Mouse (Mus musculus) forebrain, embryonic 11.5 days (tissue): ENCODE results near the gene Iqgap2. TPM values are rescaled to one million over a fixed set of nuclear protein-coding genes. Genes with fewer than 3 reads are reported as not detected.

ENCODE experiments used
- ATAC-seq: fragments of 200-750 bp; cut with Nextera tagmentation; replicated peaks from 2 replicates; pipeline ENCODE4 v1.8.0; 2017; ENCODE audit warnings: moderate TSS enrichment; ENCODE audit not compliant: low FRiP score
- DNase-seq: peaks from one replicate; pipeline ENCODE4 v3.0.0-alpha.2; 2017; ENCODE audit warnings: low spot score
- H3K27ac ChIP-seq: fragments of 300-500 bp; sonication (generic); 2 replicates; pipeline ENCODE4 v1.5.1; 2014; ENCODE audit warnings: low read depth, low read length
- H3K27me3 ChIP-seq: fragments of 300-500 bp; sonication (generic); 2 replicates; pipeline ENCODE4 v1.6.1; 2014; ENCODE audit warnings: mild to moderate bottlenecking, low read length, mixed read lengths; ENCODE audit not compliant: control insufficient read depth, insufficient read depth
- H3K36me3 ChIP-seq: fragments of 300-500 bp; sonication (generic); 2 replicates; pipeline ENCODE4 v1.6.1; 2014; ENCODE audit warnings: mild to moderate bottlenecking, low read length, moderate library complexity, mixed read lengths; ENCODE audit not compliant: control insufficient read depth, insufficient read depth
- H3K4me1 ChIP-seq: fragments of 300-500 bp; sonication (generic); replicated peaks from 2 replicates; pipeline ENCODE4 v1.6.1; 2014; ENCODE audit warnings: low read length, mixed read lengths; ENCODE audit not compliant: control insufficient read depth, insufficient read depth
- H3K4me2 ChIP-seq: fragments of 300-500 bp; sonication (generic); 2 replicates; pipeline ENCODE4 v1.6.1; 2014; ENCODE audit warnings: low read depth, mild to moderate bottlenecking, low read length, moderate library complexity, mixed read lengths; ENCODE audit not compliant: severe bottlenecking
- H3K4me3 ChIP-seq: fragments of 300-500 bp; sonication (generic); 2 replicates; pipeline ENCODE4 v1.5.1; 2014; ENCODE audit warnings: low read depth, low read length
- H3K9ac ChIP-seq: fragments of 300-500 bp; sonication (generic); 2 replicates; pipeline ENCODE4 v1.6.1; 2014; ENCODE audit warnings: low read length
- H3K9me3 ChIP-seq: fragments of 300-500 bp; sonication (generic); 2 replicates; pipeline ENCODE4 v1.6.1; 2016; ENCODE audit warnings: low read length, mixed read lengths; ENCODE audit not compliant: control insufficient read depth
- WGBS: fragments of 180-500 bp; shearing (Covaris S2); extraction: QIAGEN DNeasy Blood & Tissue Kit; methylation state at CpG from one replicate; pipeline ENCODE4 v1.1.7; 2014; 5-methylcytosine and 5-hydroxymethylcytosine counted together
- polyA plus RNA-seq: library from polyadenylated mRNA; unstranded; fragments of >200 nt; fragmentation: Nextera tagmentation; extraction: Ambion mirVana; gene quantifications from 2 replicates; pipeline ENCODE4 v1.2.1, GENCODE M21; 2014

The Iqgap2 gene
- polyA plus RNA-seq, 1 experiment from 2014 or later: 20.1 TPM

DNA sequence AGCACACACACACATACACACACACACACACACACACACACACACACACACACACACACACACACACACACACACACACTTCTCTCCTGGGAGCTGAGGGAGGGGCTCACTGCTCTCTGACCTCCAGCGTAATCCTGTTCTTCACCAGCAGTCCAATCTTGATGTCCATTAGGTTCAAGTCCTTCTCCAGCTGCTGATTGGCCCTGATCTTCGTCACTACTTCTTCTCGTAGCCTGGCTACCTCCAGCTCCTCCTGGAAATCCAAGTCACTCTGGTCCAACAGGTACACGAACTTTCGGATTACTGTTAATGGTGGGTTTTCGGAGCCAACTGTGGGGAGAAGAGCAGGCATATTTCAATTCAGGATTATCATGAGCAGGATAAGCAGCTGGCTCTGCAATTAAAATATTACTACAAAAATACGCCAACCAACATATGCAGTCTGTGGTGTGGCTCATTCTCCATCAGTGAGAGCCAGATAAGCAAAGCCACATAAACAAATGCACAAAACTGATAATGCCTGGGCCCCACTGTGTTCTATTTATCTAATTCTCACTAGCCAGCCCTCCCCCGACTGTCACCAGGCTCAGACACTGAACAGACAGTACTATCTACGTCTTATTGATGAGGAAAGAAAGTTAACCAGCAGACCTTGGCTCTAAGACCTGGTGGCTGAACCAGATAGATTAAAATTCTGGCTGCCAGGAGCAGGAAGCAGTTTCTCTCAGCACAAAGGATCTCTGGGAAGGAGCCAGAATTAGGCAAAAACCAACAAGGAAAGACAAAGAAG lies 220.4 kb downstream of the Iqgap2 start:
- ATAC-seq (peak; percentile 44; the same call in 1 of the 2 replicates), DNase-seq (no peak)
- Histone ChIP-seq H3K4me2 (no peak overlapping the region), H3K27ac (no peak overlapping the region), H3K4me1 (no peaks in the 10 kb centered on the region), H3K4me3 (no peak overlapping the region), H3K9ac (no peak overlapping the region), H3K27me3 (no peaks in the 10 kb centered on the region), H3K36me3 (peaks cover 2% of the 10 kb centered on the region), H3K9me3 (no peaks in the 10 kb centered on the region)
- 91% methylated on average over 9 of the region's 9 CpGs for WGBS

- Histone ChIP-seq H3K9ac (no peak overlapping the region), H3K4me3 (no peak overlapping the region), H3K4me1 (no peaks in the 10 kb centered on the region), H3K4me2 (no peak overlapping the region), H3K9me3 (no peaks in the 10 kb centered on the region), H3K36me3 (peaks cover 2% of the 10 kb centered on the region), H3K27ac (no peak overlapping the region), H3K27me3 (no peaks in the 10 kb centered on the region)
- ATAC-seq (no peak), DNase-seq (no peak)
- 91% methylated on average over 5 of the region's 5 CpGs for WGBS
Measured at GRCm38 (mm10) chr13:95670534-95670933, 221.2 kb downstream of the Iqgap2 start.

DNA sequence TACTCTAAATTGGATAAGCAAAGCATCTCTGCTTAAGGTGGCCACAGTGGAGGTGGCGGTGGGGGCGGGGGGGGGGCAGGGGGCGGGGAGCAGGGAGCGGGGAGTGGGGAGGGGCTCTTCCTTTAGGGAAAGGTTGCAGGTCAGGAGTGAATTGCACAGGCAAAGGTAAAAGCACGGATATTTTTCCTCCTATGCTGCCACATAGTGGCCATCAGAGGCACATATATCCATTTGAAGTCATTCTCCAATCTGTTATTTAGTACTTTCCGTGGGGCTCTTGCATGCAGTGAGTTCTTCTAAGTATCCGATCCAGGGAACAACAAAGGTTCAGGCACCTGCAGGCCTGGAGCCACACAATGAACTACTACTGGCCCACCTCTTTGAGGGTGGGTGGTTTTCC lies 224.5 kb downstream of the Iqgap2 start:
- Histone ChIP-seq H3K4me2 (no peak overlapping the region), H3K36me3 (peaks cover 2% of the 10 kb centered on the region), H3K27ac (no peak overlapping the region), H3K4me1 (no peaks in the 10 kb centered on the region), H3K27me3 (no peaks in the 10 kb centered on the region), H3K9me3 (no peaks in the 10 kb centered on the region), H3K9ac (no peak overlapping the region), H3K4me3 (no peak overlapping the region)
- ATAC-seq: no peak
- 24% methylated on average over 6 of the region's 7 CpGs for WGBS
- no peak for DNase-seq

GRCm38 (mm10) chr13:95665644-95666356 lies 225.9 kb downstream of the Iqgap2 start:
- WGBS: 88% methylated on average over 13 of the region's 13 CpGs
- H3K27ac ChIP-seq: no peak overlapping the region

GRCm38 (mm10) chr13:95663834-95664233 lies 227.9 kb downstream of the Iqgap2 start:
- no peaks in the 10 kb centered on the region for H3K4me1 ChIP-seq
- no peak overlapping the region for H3K9ac ChIP-seq
- H3K4me2 ChIP-seq: no peak overlapping the region
- WGBS: 91% methylated on average over 4 of the region's 4 CpGs
- ATAC-seq: no peak
- no peaks in the 10 kb centered on the region; the same call in 1 of the 2 replicates for H3K36me3 ChIP-seq
- DNase-seq: no peak
- no peaks in the 10 kb centered on the region for H3K9me3 ChIP-seq
- H3K27ac ChIP-seq: no peak overlapping the region
- no peak overlapping the region for H3K4me3 ChIP-seq
- no peaks in the 10 kb centered on the region for H3K27me3 ChIP-seq

More at GRCm38 (mm10) chr13:95665644-95666356, 225.9 kb downstream of the Iqgap2 start:
- Histone ChIP-seq H3K4me2 (no peak overlapping the region), H3K36me3 (peaks cover 2% of the 10 kb centered on the region), H3K4me1 (no peaks in the 10 kb centered on the region), H3K27me3 (no peaks in the 10 kb centered on the region), H3K9me3 (no peaks in the 10 kb centered on the region), H3K4me3 (no peak overlapping the region), H3K9ac (no peak overlapping the region)
- DNase-seq: no peak
- no peak for ATAC-seq

- DNase-seq (no peak), ATAC-seq (no peak)
- no peak overlapping the region for H3K9ac ChIP-seq
- H3K4me1 ChIP-seq: 0 out of 2 replicates have a peak, but pooled peaks cover 2% of the 10 kb centered on the region
- no peak overlapping the region for H3K4me2 ChIP-seq
- H3K36me3 ChIP-seq: no peaks in the 10 kb centered on the region; the same call in 1 of the 2 replicates
- H3K9me3 ChIP-seq: no peaks in the 10 kb centered on the region
- H3K27me3 ChIP-seq: no peaks in the 10 kb centered on the region
- 81% methylated on average over 7 of the region's 7 CpGs for WGBS
- H3K27ac ChIP-seq: no peak overlapping the region
- H3K4me3 ChIP-seq: no peak overlapping the region
Measured at GRCm38 (mm10) chr13:95659432-95659831, 232.3 kb downstream of the Iqgap2 start.

- WGBS: 53% methylated on average over 9 of the region's 9 CpGs
- H3K36me3 ChIP-seq: no peaks in the 10 kb centered on the region; the same call in 1 of the 2 replicates
Measured at GRCm38 (mm10) chr13:95657171-95657570, 234.6 kb downstream of the Iqgap2 start.

GRCm38 (mm10) chr13:95655284-95655683 lies 236.4 kb downstream of the Iqgap2 start:
- no peak overlapping the region for H3K4me2 ChIP-seq
- no peaks in the 10 kb centered on the region for H3K27me3 ChIP-seq
- H3K36me3 ChIP-seq: no peaks in the 10 kb centered on the region
- no peak overlapping the region for H3K27ac ChIP-seq
- ATAC-seq (no peak), DNase-seq (no peak)
- no peak overlapping the region for H3K4me3 ChIP-seq
- 56% methylated on average over 9 of the region's 9 CpGs for WGBS
- H3K4me1 ChIP-seq: 0 out of 2 replicates have a peak, but pooled peaks cover 2% of the 10 kb centered on the region
- H3K9me3 ChIP-seq: no peaks in the 10 kb centered on the region
- no peak overlapping the region for H3K9ac ChIP-seq

More at GRCm38 (mm10) chr13:95657171-95657570, 234.6 kb downstream of the Iqgap2 start:
- Histone ChIP-seq H3K4me3 (no peak overlapping the region), H3K9me3 (no peaks in the 10 kb centered on the region), H3K27me3 (no peaks in the 10 kb centered on the region), H3K4me1 (0 out of 2 replicates have a peak, but pooled peaks cover 2% of the 10 kb centered on the region), H3K27ac (no peak overlapping the region), H3K4me2 (no peak overlapping the region), H3K9ac (no peak overlapping the region)
- no peak for DNase-seq
- no peak for ATAC-seq
